Mouse (Mus musculus): ENCODE measurements around the gene Nfib.

The Nfib gene

DNA sequence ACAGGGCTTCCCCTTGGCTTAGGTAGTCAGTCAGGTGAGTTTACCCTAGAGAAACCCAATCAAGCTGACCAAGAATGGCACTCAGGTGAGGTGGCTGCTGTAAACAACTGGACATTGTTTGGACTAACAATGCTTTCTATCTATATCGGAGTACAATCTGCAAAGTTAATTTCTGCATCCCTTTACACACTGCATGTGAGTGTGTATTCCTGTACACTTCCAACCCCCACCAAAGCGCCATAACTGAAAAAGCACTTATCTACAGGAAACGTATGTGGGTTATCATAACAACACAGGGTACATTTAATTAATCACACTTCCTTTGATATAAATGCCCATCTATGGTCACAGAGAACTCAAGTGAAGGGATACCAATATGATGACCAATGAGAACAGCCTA is 346.4 kb downstream of the Nfib start:
- DNase-seq (ENCODE audit: low spot score) = peak; percentile 64

- no peak for DNase-seq (ENCODE audit: low spot score)
These were observed 356.5 kb downstream of the Nfib start for GRCm38 (mm10) chr4:82349006-82349405.

DNA sequence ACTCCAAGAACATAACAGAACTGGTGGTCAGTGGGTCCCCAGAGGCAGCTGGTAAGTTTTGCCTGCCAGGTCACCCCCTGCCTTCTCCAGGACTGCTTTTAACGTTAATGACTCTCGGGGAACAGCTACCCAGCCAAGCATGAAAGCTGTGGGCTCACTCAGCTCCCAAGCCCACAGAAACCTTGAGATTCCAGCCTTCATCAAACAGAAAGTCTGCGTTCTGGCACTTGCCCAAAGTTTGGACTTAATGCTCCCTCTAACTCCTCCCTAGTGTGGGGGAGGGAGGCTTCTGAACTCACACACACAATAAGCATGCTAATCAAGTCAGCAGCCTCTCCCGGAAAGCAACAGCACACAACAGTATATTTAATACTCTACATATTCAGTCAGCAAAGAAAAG is 360.8 kb downstream of the Nfib start:
- DNase-seq (ENCODE audit: low spot score) = peak; percentile 66

- no peak for DNase-seq (ENCODE audit: low spot score)
These were observed 361.3 kb downstream of the Nfib start for GRCm38 (mm10) chr4:82344224-82344623.

DNA sequence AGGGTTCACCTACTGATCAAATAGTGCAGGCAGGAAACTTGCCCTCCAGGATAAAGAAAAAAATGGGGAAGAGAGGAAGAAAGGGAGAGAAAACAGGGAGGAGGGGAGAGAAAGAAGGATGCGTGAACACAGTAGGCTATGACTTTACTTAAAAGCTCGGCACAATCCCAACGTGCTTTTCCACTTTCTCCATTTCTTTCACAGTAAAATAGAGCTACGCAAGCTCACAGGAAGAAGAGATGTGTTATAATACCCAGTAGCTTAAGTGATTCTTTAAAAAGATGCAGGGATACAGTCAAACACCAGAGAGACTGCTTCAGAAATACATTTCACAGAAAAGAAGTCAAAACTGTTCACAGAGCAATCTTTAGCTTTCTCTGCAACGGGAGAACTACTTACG is 366.6 kb downstream of the Nfib start:
- no peak for DNase-seq (ENCODE audit: low spot score)

DNA sequence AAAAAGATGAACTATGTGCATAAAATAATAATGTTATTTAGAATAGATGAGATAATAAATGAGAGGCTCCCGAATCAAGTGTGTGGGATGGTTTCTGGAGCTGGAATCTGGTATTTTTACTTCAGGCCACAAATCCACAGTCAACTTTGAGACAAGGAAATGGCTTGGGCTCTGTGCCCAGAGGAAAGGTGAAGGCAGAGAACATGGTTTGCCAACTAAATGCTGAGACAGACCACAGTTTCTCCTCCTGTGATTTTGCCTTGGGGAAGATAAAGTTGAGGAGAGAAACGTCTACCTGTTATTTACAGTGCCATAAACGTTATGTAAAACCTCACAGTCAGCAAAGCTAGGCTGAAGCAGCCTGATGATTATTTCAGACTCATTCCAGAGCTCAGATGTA is 367.1 kb downstream of the Nfib start:
- no peak for DNase-seq (ENCODE audit: low spot score)

DNA sequence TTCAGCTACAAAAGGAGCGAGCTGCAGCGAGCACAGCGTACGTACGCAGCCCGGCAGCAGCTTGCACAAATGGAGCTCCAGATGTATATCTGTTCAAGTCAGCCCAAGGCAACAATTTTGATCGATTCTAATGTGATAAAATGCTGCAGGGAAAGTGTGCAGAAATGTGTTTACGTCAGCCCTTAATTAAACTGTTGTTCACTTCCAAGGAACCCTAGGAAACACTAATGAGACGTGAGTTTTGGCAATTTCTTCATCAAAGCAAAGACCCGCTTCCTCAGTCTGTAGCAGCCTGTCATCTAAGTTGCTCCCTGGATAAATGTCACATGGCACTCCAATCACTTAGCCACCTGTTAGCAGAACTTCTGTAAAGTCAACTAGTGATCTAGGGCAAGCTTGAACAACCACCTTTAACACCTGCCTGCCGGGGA is 368.6 kb downstream of the Nfib start:
- DNase-seq (ENCODE audit: low spot score) = no peak

GRCm38 (mm10) chr4:82335266-82335865 is 370.2 kb downstream of the Nfib start:
- no peak for DNase-seq (ENCODE audit: low spot score)

- DNase-seq (ENCODE audit: low spot score) = no peak
These were observed 372.1 kb downstream of the Nfib start for GRCm38 (mm10) chr4:82333413-82333812.

DNA sequence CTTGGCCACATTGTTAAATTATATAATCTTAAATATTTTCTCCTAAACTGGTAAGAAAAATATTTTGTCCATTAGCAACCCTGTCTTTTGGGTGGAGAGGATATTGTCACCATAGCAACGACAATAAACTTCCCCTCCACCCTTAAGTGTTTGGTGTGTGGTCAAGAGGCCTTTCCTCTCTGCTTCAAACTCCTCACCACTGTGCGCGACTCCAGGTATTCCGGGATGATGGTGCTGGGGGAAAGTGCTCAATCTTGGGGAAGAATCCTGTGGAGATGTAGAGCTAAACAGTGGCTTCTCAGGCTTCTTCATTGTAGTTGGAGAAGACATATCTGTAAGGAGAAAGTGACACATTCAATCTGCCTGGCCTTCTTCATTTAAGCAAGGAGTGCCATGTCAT is 375.5 kb downstream of the Nfib start:
- DNase-seq (ENCODE audit: low spot score) = peak; percentile 27

- no peak for DNase-seq (ENCODE audit: low spot score)
These were observed 379.4 kb downstream of the Nfib start for GRCm38 (mm10) chr4:82326140-82326529.

DNA sequence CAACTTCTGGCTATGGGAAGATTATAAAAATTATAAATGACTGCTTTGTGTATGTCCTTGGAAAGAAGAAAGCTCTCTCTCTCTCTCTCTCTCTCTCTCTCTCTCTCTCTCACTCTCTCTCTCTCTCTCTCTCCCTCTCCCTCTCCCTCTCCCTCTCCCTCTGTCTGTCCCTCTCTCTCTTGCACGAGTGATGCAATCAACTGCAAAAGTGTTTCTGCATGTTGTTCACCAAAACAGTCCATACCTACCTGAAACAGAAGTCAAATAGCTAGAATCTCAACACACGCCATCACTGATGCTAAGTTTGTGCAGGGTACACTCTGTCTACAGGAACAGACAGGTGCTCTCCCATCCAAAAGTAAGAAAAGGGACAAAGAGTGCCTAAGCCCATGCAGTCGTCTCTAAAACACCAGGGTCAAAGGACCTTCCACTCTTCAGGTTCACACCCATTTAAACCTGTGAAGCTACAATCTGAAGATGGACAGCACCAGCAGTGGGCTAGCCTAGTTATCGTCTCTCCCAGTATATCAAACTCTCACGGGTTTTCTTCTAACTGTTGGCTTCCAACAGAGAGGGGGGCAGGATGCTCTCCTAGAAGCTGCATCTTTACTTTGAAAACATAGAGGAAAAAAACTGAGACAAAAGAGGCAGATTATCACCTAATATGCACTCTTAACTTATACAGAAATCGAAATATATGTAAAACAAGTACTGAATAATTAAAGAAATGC is 380.0 kb downstream of the Nfib start:
- DNase-seq (ENCODE audit: low spot score) = no peak

- no peak for DNase-seq (ENCODE audit: low spot score)
These were observed 380.6 kb downstream of the Nfib start for GRCm38 (mm10) chr4:82324977-82325376.

DNA sequence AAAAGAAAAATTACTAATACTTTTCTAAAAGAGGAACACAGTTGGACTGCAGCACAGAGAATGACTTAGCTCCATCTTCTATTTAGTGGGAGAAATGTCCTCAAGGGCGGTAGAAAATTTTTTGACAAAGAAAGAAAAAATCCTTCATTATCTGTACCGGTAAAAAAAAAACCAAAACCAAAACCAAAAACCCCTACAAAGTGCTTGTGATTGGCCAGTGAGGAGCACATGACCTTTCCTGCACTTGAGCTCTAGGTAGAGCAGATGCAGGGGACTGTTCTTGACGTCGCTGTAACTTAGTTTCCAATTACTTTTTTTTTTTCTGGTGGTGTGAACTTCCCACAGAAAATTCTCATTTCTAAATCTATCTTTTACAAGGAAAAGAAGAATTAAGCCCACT is 384.5 kb downstream of the Nfib start:
- DNase-seq (ENCODE audit: low spot score) = no peak

GRCm38 (mm10) chr4:82319388-82319787 is 386.2 kb downstream of the Nfib start:
- DNase-seq (ENCODE audit: low spot score) = no peak

GRCm38 (mm10) chr4:82316168-82316567 is 389.4 kb downstream of the Nfib start:
- no peak for DNase-seq (ENCODE audit: low spot score)

GRCm38 (mm10) chr4:82315710-82316109 is 389.8 kb downstream of the Nfib start:
- DNase-seq (ENCODE audit: low spot score) = no peak

DNA sequence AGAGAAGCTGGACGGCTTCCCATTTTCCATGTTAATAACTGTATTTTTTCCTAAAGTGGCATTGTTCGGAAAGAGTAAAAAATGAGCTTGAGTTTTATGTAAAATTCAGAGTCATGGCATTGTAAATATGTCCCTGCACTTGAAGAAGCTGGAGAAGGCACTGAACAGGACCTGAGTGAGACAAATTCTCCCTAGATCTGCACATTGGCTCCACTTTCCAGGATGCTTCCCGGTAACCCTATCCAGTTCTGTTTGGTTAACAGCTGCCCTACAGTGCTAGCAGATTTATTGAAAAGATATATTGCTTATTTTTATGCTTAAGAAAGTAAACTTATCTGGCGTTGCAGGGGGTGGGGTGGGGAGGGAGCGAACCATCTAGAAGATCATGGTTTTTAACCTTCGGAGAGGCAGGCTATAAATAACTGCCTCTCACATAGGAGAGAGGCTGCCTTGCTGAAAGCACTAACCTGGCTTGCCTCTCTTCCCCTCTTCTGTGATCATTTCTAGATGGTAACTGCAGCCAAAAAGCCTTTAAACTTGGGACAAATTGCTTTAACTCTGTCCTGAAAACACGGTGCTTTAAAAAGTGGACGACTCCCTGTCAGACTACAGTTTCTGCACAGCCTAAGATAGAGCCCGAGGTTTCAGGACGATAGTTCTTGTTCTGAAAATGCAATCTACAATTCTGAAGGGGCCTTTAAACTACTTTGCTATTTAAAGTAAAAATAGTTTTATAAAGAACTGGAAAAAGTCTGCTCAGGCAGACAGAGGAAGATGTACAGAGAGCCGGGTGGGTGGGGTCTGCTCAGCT is 394.4 kb downstream of the Nfib start:
- no peak for DNase-seq (ENCODE audit: low spot score)

GRCm38 (mm10) chr4:82306045-82306444 is 399.5 kb downstream of the Nfib start:
- DNase-seq (ENCODE audit: low spot score) = no peak

DNA sequence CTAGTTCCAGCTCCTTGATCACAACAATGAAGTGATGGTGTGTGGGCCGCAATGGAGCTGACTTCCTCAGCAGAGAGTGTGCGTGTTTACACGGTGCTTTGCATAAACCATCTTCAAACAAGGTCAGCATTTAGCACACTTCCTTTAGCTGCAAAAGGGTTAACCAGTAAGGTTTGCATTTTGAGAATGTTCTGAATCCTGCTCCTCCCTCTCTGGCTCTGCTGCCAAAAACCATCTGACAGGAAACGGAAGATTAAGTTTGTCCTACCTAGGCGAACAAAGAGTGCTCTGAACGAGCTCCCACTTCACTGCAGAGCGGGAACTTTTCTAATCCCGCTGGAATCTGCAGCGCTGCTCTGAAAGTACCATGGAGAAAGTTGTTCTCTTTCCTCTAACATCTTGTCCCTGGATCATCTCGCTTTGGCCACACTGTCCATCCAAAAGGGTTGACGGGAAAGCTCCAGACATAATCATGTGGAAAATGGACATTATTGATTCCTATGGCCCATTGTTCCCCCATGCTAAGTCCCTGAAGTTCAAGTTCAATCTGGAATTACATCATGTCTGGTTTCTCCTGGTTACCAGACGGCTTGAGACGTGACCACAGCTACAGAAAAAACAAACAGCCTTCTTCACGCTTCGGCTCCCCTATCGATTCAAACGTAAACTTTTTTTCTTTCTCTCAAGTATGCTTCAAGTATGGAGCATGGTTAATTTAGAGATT is 401.2 kb downstream of the Nfib start:
- DNase-seq (ENCODE audit: low spot score) = peak; percentile 85

GRCm38 (mm10) chr4:82303362-82303900 is 402.1 kb downstream of the Nfib start:
- no peak for DNase-seq (ENCODE audit: low spot score)

DNA sequence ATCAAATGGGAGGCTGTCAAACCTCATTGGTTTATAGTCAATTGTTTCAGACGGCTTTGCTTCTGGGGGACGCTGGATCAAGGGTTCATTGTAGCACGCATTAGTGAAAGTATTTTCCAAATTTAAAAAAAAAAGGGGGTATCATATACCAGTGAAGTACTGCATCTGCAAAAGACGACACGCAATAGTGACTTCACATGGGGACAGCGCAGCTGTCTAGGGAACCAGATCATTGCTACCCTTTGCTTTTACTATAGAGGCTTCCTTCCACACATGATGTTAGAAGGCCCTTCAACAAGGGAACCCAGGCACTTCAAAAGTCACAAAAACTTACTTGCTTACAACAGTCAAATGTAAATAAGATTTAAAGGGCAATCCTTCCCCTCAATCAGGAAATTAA is 402.6 kb downstream of the Nfib start:
- DNase-seq (ENCODE audit: low spot score) = no peak

All from lung, postnatal 25 days (tissue).